Mouse (Mus musculus) stomach, postnatal 0 days (tissue): Measurements from ENCODE around the gene Pcgf6.

ENCODE experiments used
- CTCF ChIP-seq: IDR thresholded peaks from 2 replicates; pipeline ENCODE4 v1.5.1; 2016; ENCODE audit warnings: antibody characterized with exemption, low read depth, mild to moderate bottlenecking, moderate library complexity
- EP300 ChIP-seq: optimal IDR thresholded peaks from 2 replicates; pipeline ENCODE3; 2016; ENCODE audit warnings: antibody characterized with exemption

DNA sequence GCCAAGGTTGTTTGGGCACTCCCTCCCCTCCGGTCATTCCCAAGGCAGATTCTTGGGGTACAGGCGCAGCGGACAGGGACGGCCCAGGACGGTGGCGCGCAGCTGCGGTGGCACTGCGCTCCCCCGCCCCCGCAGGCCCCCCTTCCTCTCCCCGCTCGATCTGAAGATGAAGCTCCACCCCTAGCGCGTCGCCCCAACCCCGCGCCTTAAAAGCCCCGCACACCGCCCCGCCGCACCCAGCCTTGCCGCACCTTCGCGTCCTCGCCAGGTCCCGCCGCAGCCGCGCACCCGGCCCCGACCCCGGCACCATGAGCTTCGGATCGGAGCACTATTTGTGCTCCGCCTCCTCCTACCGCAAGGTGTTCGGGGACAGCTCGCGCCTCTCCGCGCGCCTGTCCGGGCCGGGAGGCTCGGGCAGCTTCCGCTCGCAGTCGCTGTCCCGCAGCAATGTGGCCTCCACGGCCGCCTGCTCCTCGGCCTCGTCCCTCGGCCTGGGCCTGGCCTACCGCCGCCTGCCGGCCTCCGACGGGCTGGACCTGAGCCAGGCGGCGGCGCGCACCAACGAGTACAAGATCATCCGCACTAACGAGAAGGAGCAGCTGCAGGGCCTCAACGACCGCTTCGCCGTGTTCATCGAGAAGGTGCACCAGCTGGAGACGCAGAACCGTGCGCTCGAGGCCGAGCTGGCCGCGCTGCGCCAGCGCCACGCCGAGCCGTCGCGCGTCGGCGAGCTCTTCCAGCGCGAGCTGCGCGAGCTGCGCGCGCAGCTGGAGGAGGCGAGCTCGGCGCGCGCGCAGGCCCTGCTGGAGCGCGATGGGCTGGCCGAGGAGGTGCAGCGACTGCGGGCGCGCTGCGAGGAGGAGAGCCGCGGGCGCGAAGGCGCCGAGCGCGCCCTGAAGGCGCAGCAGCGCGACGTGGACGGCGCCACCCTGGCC lies 36.0 kb downstream of the Pcgf6 start, which contains the start of the genes Ina and Nt5c2:
- no peak for TF ChIP-seq EP300
- peak; percentile 28; the same call in 1 of the 2 replicates for TF ChIP-seq CTCF
